Mouse (Mus musculus) liver, embryonic 13.5 days (tissue): ENCODE data around the gene Pld4. TPM values are rescaled to one million over a fixed set of nuclear protein-coding genes. Genes with fewer than 3 reads are reported as not detected.
A peak's percentile ranks its signal among the peaks of the same experiment; 100 is the strongest.

Experiments used
- ATAC-seq: fragments of 200-750 bp; cut with Nextera tagmentation; 2 replicates; pipeline ENCODE4 v1.8.0; 2017; ENCODE audit warnings: low read depth, mild to moderate bottlenecking, moderate number of reproducible peaks, moderate library complexity
- DNase-seq: peaks from one replicate; pipeline ENCODE4 v3.0.0; 2022
- H3K27ac ChIP-seq: fragments of 300-500 bp; sonication (generic); 2 replicates; pipeline ENCODE4 v1.5.1; 2015; ENCODE audit warnings: moderate library complexity, mild to moderate bottlenecking, inconsistent platforms
- H3K27me3 ChIP-seq: fragments of 300-500 bp; sonication (generic); 2 replicates; pipeline ENCODE4 v1.6.1; 2015; ENCODE audit warnings: mild to moderate bottlenecking, inconsistent platforms
- H3K36me3 ChIP-seq: fragments of 300-500 bp; sonication (generic); 2 replicates; pipeline ENCODE4 v1.6.1; 2015; ENCODE audit warnings: mild to moderate bottlenecking, inconsistent platforms
- H3K4me1 ChIP-seq: fragments of 300-500 bp; sonication (generic); replicated peaks from 2 replicates; pipeline ENCODE4 v1.6.1; 2015; ENCODE audit warnings: inconsistent platforms
- H3K4me2 ChIP-seq: fragments of 300-500 bp; sonication (generic); 2 replicates; pipeline ENCODE4 v1.6.1; 2015; ENCODE audit warnings: inconsistent platforms, mild to moderate bottlenecking, moderate library complexity
- H3K4me3 ChIP-seq: fragments of 300-500 bp; sonication (generic); replicated peaks from 2 replicates; pipeline ENCODE4 v1.5.1; 2015; ENCODE audit warnings: mild to moderate bottlenecking, inconsistent platforms
- H3K9ac ChIP-seq: fragments of 300-500 bp; sonication (generic); 2 replicates; pipeline ENCODE4 v1.6.1; 2015; ENCODE audit warnings: mild to moderate bottlenecking, inconsistent platforms
- H3K9me3 ChIP-seq: fragments of 300-500 bp; sonication (generic); replicated peaks from 2 replicates; pipeline ENCODE4 v1.6.1; 2016; ENCODE audit warnings: inconsistent platforms
- WGBS: fragments of 180-500 bp; shearing (Covaris S2); methylation state at CpG from one replicate; pipeline ENCODE4 v1.1.7; 2015; ENCODE audit not compliant: insufficient replicate concordance; 5-methylcytosine and 5-hydroxymethylcytosine counted together
- polyA plus RNA-seq: library from polyadenylated mRNA; unstranded; fragments of >200 nt; fragmentation: Nextera tagmentation; extraction: Ambion mirVana; gene quantifications from 2 replicates; pipeline ENCODE4 v1.2.1, GENCODE M21; 2015

Pld4 gene
- polyA plus RNA-seq, 1 experiment from 2014 or later: 9.6 TPM

DNA sequence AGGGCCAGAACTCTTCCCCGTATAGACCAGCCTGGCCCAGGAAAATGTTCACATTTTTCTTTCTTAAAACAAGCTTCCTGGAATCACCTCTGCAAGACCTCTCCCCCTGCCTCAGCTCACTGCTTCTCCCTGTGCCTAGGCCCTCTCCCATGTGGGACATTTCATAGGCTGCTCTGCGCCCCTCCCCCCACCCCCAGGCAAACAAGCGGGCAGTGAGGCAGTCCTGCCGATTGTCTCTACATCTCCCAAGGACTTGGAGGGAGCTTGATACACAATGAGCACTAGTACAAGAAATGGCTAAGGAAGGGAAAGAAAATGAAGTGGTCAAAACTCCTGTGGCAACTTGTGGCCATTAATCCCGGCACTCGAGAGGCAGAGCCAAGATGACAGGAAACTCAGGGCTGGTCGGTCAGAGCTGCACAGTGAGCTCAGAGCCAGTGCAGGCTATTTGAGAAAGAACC is 33.9 kb downstream of the Pld4 start:
- Histone ChIP-seq H3K9me3 (no peaks in the 10 kb centered on the region), H3K4me3 (no peak overlapping the region), H3K9ac (no peak overlapping the region), H3K27me3 (peaks cover 20% of the 10 kb centered on the region), H3K36me3 (no peaks in the 10 kb centered on the region), H3K4me1 (peaks cover 9% of the 10 kb centered on the region; the same call in 1 of the 2 replicates), H3K27ac (no peak overlapping the region), H3K4me2 (no peak overlapping the region)
- no peak for ATAC-seq
- 29% methylated on average over 7 of the region's 7 CpGs for WGBS
- no peak for DNase-seq

DNA sequence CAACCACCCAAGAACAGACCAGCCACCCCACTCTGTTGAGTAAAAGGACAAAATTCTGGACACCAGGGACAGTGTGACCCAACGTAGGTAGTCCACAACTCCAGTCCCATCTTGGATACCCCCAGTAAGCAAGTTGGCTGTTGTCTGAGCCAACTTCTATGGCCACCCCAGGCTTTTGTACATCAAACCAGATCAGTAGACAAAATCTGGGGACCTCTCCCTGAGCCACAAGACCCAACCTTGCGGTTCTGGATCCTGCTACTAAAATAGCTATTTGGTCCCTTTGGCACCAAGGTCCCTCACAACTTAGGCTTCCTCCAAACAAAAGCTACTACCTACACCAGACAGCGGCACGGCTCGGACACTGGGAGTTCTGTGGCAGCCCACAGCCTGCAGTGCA is 34.5 kb downstream of the Pld4 start:
- Histone ChIP-seq H3K4me1 (peaks cover 9% of the 10 kb centered on the region; the same call in 1 of the 2 replicates), H3K27ac (no peak overlapping the region), H3K27me3 (peaks cover 20% of the 10 kb centered on the region), H3K4me2 (no peak overlapping the region), H3K9me3 (no peaks in the 10 kb centered on the region), H3K9ac (no peak overlapping the region), H3K36me3 (no peaks in the 10 kb centered on the region), H3K4me3 (no peak overlapping the region)
- DNase-seq (no peak), ATAC-seq (no peak)
- 75% methylated on average over 5 of the region's 5 CpGs for WGBS

DNA sequence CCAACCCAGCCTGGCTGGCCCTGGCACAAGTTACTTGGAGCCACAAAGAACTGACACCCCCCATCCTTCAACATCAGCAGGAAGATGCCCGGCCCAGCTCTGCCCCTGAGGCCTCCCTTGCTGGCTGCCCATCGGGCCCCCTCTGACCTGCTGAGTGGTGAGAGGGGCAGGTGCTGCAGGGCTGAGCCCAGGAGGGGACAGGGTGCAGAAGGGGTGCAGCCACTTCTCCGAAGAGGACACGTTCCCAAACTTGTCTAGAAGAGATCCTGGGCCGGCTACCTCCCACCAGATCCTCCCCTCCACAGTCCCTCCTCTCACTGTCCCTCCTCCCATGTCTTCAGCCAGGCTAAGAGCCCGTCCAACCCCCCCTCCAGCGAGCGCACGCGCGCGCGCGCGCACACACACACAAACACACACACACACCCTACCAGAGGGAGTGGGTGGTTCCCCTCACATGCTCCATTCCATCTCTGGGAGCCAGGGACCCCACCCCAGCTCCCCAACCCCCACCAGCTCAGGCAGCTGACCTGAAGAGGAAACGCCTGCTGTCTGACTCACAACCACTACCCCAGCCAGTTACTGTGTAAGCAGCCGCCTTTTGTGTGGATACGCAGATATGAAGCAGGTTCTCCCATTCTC is 35.1 kb downstream of the Pld4 start:
- Histone ChIP-seq H3K4me1 (peaks cover 9% of the 10 kb centered on the region; the same call in 1 of the 2 replicates), H3K4me2 (no peak overlapping the region), H3K9ac (no peak overlapping the region), H3K27me3 (peaks cover 21% of the 10 kb centered on the region), H3K36me3 (no peaks in the 10 kb centered on the region), H3K9me3 (no peaks in the 10 kb centered on the region), H3K27ac (no peak overlapping the region), H3K4me3 (no peak overlapping the region)
- no peak for DNase-seq
- WGBS: 32% methylated on average over 18 of the region's 18 CpGs
- ATAC-seq: no peak

DNA sequence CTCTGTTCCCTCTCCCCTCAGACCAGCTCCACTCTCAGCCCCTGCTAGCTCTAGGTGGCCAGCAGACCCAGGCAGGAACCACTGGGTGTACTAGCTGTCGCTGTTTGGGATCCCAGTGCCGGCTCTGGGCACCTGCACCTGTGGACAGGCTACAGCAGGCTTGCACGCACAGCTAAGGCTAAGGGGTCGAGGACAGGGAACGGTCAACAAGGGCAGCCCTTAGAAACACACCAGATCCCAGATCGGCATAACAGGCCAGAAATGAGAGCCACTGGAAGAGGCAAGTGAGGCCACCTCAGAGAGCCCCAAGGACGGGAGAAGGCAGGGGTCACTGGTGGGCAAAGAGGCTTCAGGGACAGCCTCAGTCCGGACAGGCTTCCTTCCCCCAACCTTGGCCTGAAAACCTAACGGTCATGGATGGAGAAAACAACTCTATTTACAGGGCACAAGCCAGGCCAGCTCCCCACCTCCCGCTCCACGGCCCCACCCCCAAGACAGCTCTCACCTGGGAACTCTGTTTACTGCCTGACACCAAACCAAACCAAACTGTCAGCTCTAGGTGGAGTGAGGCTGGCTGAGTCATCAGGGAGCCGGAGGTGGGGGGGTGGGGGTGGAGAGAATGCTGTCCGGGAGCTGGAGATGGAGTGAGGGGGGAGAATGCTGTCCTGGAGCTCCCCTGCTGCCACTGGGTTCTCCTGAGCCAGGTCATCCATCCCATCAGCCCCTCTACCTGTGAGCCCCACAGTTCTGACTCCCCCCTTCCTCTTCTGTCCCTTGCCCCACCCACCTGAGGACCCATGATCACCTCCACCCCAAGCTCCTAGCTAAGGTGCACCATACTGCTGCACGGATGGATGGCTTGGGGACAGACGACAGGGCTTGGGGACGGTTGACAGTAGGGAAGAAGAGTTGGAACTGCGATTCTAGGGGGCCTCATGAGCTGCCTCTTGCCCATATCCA is 36.4 kb downstream of the Pld4 start:
- Histone ChIP-seq H3K9me3 (no peaks in the 10 kb centered on the region), H3K4me1 (peaks cover 11% of the 10 kb centered on the region), H3K9ac (no peak overlapping the region), H3K27me3 (peaks cover 34% of the 10 kb centered on the region), H3K27ac (no peak overlapping the region), H3K36me3 (no peaks in the 10 kb centered on the region), H3K4me3 (no peak overlapping the region), H3K4me2 (no peak overlapping the region)
- 38% methylated on average over 17 of the region's 17 CpGs for WGBS
- ATAC-seq: no peak
- DNase-seq: no peak

DNA sequence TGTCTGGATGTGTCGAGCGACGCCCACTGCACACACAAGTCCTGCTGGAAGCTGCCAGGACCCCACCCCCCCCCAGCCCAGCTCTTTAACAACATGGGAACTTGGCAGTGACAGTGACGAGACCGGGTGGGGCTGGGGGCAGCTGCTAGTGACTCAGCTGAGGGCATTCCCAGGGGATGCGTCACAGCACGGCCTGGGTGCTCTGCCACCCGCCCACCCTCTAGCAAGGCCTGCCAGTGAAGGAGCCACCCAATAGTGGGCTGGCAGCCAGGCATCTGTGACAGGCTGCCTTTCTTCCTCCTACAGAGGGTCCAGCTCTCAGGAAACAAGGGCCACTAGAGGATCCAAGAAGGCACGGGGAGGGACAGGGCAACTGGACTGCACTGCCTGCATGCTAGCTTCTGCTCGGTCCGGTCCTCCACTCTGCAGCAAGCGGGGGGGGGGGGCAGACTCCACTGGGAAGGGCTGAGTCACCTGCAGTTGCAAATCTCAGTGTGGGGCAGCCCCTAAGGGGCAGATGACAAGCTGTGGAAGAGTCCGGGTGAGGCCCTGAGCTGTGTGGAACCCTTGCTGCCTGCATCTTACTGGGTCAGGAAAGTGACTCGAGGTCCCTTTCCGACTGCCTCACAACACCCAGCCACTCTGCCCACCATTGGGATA is 37.3 kb downstream of the Pld4 start:
- peaks cover 43% of the 10 kb centered on the region for H3K27me3 ChIP-seq
- no peaks in the 10 kb centered on the region for H3K9me3 ChIP-seq
- no peak overlapping the region for H3K4me3 ChIP-seq
- H3K27ac ChIP-seq: no peak overlapping the region
- no peak for ATAC-seq
- peaks cover 19% of the 10 kb centered on the region for H3K4me1 ChIP-seq
- H3K4me2 ChIP-seq: no peak overlapping the region
- H3K36me3 ChIP-seq: no peaks in the 10 kb centered on the region
- no peak overlapping the region for H3K9ac ChIP-seq
- 49% methylated on average over 15 of the region's 15 CpGs for WGBS
- no peak for DNase-seq

DNA sequence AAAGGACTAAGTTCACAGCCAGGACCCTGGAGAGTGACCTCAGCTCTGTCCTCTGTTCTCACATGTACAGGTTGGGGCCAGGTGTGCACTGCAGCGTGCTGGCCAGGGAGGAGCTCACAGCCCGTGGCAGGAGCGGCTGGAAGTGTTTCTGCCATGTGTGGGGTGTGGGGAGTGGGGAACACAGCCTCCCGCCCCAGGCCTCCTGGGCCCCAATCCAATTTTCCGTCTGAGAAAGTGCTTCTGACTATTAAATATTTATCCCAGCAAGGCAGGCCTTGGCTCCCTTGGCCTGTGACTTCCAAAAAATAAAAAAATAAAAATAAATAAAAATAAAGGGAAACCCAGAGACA is 37.9 kb downstream of the Pld4 start:
- no peaks in the 10 kb centered on the region for H3K36me3 ChIP-seq
- no peak overlapping the region for H3K9ac ChIP-seq
- H3K4me2 ChIP-seq: no peak overlapping the region
- H3K27ac ChIP-seq: no peak overlapping the region
- peaks cover 19% of the 10 kb centered on the region for H3K4me1 ChIP-seq
- H3K9me3 ChIP-seq: no peaks in the 10 kb centered on the region
- H3K4me3 ChIP-seq: no peak overlapping the region
- peaks cover 48% of the 10 kb centered on the region for H3K27me3 ChIP-seq
- WGBS: 34% methylated on average over 5 of the region's 5 CpGs
- DNase-seq: no peak
- ATAC-seq: no peak

DNA sequence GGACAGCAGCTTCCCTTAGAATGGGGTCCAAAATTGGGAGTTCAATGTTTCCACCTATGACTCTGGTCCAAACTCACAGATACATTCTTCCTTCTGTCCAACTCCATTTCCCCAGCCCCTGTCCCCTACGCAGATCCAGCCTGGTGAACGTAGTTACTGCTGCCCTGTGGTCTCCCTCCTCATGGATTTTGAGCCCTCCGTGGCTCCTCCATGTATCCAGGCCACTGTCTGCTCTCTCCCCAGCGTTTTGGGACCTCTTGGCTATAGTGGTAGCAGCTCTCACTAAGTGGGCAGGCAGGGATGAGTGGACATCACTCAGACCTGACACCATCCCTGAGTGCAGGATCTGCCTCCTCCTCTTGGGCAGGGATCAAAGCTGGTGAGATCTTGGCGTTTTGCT is 38.3 kb downstream of the Pld4 start:
- DNase-seq (no peak), ATAC-seq (no peak)
- no peak overlapping the region for H3K9ac ChIP-seq
- WGBS: 56% methylated on average over 5 of the region's 5 CpGs
- H3K4me3 ChIP-seq: no peak overlapping the region
- H3K27me3 ChIP-seq: peaks cover 53% of the 10 kb centered on the region
- no peaks in the 10 kb centered on the region for H3K36me3 ChIP-seq
- peaks cover 16% of the 10 kb centered on the region for H3K4me1 ChIP-seq
- H3K27ac ChIP-seq: no peak overlapping the region
- H3K4me2 ChIP-seq: no peak overlapping the region
- no peaks in the 10 kb centered on the region for H3K9me3 ChIP-seq

DNA sequence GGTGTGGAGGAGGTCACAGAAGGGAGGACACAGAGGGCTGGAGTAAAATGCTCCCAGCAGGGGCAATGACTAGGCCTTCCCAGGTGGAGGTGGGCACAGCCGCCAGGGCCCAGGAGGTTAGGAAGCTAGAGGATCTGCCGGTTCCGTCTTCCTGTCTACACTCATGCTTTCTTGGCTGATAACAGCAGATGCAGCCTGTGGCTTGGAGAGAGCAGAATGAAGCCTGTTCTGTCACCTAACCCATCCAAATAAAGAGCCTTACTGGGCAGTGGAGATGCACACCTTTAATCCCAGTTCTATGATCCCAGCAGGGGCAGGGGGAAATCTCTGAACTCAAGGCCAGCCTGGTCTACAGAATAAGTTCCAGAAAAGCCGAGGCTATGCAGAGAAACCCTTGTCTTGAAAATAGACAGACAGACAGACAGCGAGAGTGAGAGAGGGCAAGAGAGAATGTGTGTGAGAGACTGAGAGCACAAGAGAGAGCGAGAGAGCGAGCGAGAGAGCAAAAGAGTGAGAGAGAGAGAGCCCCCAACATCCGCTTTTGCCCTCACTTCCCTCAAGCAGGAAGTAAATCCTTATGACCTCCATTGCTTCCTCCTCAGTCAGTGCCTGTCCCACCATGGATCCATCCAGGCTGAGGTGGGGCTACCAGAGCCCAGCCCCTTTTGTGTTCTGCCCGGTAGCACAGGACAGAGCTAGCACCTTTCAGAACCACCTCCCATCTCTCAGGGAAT is 38.9 kb downstream of the Pld4 start:
- Histone ChIP-seq H3K27ac (no peak overlapping the region), H3K9me3 (no peaks in the 10 kb centered on the region), H3K4me1 (peaks cover 9% of the 10 kb centered on the region), H3K4me2 (no peak overlapping the region), H3K27me3 (peaks cover 59% of the 10 kb centered on the region), H3K36me3 (no peaks in the 10 kb centered on the region), H3K9ac (no peak overlapping the region), H3K4me3 (no peak overlapping the region)
- no peak for DNase-seq
- no peak for ATAC-seq
- 60% methylated on average over 10 of the region's 10 CpGs for WGBS

DNA sequence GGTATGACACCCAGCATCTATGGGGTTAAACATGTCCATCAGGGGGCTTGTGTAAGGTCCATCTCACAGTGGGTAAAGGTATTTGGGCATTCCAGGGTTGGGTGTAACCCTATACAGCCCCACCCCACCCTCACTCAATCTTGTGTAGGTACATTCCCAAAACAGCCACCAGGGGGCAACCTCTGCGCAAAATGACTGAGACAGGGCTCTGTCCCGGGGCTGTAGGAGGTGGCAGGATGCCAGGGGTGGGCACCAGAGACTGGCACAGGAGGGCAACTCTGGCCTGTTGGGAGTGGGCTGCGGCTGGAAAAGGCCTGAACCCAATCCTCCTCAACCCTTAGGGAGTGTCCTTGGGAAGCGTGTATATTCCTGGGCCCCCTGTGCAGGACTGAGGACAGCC is 40.0 kb downstream of the Pld4 start:
- no peak overlapping the region for H3K4me2 ChIP-seq
- peaks cover 9% of the 10 kb centered on the region for H3K4me1 ChIP-seq
- ATAC-seq (peak; percentile 45), DNase-seq (peak; percentile 53)
- no peak overlapping the region for H3K9ac ChIP-seq
- no peaks in the 10 kb centered on the region for H3K9me3 ChIP-seq
- H3K27me3 ChIP-seq: peaks cover 61% of the 10 kb centered on the region
- H3K4me3 ChIP-seq: no peak overlapping the region
- H3K27ac ChIP-seq: no peak overlapping the region
- no peaks in the 10 kb centered on the region for H3K36me3 ChIP-seq
- 11% methylated on average over 4 of the region's 4 CpGs for WGBS

DNA sequence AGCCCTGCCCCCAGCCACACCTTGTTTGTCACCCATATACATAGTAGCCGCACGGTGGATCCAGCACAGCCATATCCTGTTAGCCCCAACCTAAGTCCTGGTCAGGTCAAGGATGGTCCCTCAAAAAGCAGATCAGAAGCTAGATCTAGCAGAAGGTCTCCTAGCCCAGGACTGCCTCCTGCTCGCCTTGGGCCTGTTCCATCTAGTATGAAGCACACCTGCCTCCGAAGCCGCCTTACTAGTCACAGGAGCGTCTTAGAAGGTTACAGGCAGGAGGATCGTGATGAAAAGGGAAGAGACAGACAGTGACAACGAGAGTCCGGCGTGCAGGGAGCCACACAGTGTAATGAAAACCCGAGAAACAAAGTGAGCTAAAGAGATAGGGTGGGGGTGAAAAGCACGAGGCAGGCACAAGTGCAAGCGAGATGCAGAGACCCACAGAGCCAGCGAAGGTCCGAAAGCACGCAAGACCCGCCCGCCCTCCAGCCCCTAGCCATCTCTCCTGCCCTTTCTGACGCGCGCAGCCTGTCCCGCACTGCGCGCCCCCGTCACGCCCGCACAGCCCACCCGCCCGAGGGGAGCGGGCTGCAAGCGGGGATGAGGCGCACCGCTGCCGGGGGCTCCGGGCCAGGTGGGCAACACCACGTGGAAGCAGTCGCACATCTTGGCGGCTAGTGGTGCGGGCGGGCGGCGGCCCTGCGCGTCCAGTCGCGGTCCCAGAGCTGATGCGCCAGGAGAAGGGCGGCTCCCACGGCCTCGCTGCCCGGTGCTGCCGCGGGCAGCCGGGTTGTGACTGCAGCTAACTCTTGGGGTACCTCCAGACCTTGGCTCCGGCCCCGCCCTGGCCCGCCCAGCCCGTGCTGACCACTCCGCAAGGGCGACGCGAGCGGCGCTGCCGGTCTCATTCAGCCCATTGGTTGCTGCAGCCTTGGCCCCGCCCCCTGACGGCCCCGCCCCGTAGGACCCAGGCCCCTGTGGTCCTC is 41.7 kb downstream of the Pld4 start, which contains the start of gene Ahnak2:
Gene Ahnak2, minus strand, starts transcription at position 794 of the 983 bp plus-strand sequence.
- no peak; the same call in 1 of the 2 replicates for ATAC-seq
- 0 out of 2 replicates have a peak within 1 kb of the TSS, but pooled peaks have one; percentile 22 for H3K9ac ChIP-seq

More for the DNA sequence above, 41.7 kb downstream of the Pld4 start, which contains the start of gene Ahnak2:
- WGBS: 4% methylated on average over 57 of the region's 69 CpGs
- Histone ChIP-seq H3K4me1 (peaks cover 9% of the 10 kb centered on the region), H3K27ac (no peak within 1 kb of the TSS), H3K4me2 (peak within 1 kb of the TSS; percentile 73), H3K36me3 (no peaks in the 10 kb centered on the region), H3K9me3 (no peaks in the 10 kb centered on the region), H3K4me3 (peak within 1 kb of the TSS; percentile 50), H3K27me3 (peaks cover 64% of the 10 kb centered on the region)
- no peak for DNase-seq
